Mouse (Mus musculus): Measurements from ENCODE around the gene Cacna1e. TPM values are rescaled to one million over a fixed set of nuclear protein-coding genes. Genes with fewer than 3 reads are reported as not detected.

The Cacna1e gene
- polyA plus RNA-seq, 1 experiment from 2014 or later: 1.8 TPM

DNA sequence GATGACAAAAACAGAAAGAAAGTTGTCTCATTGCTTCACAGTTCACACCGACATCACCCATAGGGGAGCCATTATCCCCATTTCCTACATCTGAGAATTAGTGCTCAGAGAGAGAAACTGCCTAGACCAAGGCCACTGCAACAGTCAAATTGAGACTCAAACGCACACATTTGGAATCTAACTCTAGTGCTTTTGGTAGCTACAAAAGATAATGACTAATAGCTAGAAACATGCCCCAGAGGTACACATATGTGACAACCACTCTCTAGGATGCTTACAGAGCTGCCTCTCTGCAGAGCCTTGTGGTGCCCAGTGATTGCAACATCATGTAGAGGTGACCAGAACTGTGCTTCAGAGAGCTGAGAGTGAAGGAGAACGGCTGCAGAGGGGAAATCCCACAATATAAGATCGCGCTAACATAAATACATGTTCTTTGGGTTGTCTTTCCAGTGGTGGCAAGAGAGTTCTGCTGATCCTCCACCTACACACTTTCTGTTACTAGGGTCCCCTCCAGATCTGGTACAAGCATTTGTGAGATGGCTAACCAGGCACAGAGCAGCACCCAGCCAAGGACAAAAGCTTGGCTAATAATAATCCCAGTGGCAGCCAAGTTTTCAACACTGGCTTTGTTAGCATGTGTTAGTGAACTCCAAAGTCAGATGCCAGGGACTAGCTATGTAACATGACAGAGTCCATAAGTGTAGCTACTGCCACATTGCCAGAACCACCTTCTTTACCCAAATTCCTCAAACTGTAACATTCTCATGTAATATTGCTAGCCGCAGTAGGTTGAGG, 237.9 kb downstream of the Cacna1e start:
- WGBS: 85% methylated on average over 6 of the region's 6 CpGs
- Histone ChIP-seq H3K4me2 (replicated peaks) (no peak overlapping the region), H3K27me3 (no peaks in the 10 kb centered on the region), H3K36me3 (no peaks in the 10 kb centered on the region), H3K4me3 (no peak overlapping the region), H3K4me1 (no peaks in the 10 kb centered on the region), H3K9ac (no peak overlapping the region), H3K27ac (no peak overlapping the region), H3K9me3 (no peaks in the 10 kb centered on the region)
- ATAC-seq (ENCODE audit: insufficient number of reproducible peaks, insufficient read depth, low FRiP score, low TSS enrichment): no peak

DNA sequence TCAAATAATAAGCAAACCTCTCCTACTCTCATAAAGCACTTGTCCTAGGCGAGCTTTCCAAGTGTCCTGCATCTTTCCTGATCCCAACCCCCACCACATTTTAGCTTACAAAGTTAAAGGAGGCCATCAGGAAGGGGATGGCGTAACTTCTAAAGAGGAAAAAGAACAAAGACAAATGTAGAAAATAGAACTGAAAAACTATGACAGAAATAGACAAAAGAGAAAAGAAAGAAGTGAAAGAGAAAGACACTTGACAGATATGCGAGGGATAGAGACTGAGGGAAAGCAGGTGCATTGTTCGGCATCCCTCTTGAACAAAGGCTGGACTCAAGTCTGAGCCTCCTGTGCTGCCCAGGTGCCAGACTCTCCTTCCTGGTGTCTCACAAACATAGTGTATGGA, 246.5 kb downstream of the Cacna1e start:
- ATAC-seq (ENCODE audit: insufficient number of reproducible peaks, insufficient read depth, low FRiP score, low TSS enrichment): no peak
- WGBS: 77% methylated on average over 4 of the region's 4 CpGs
- no peaks in the 10 kb centered on the region for H3K4me1 ChIP-seq

DNA sequence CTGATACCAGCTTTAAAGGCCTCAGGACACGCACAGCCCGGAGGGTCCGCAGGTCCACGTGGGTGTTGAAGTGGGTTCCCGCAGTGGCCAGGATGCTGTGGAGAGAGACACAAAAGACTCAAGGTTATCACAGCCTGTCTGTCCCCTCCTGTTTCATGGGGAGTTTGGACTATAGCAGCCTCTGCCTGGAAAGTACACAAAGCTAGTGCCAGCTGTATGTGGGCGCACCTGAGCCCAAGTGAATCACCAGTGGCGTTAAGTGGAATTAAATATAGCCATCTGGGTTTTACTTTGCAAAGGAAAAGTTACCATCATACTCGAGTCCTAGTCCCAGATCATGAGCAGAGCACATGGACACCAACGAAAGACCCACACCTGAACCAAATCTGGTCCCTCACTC, 248.5 kb downstream of the Cacna1e start:
- no peak for ATAC-seq (ENCODE audit: insufficient number of reproducible peaks, insufficient read depth, low FRiP score, low TSS enrichment)
- 88% methylated on average over 9 of the region's 9 CpGs for WGBS
- H3K4me3 ChIP-seq: no peak overlapping the region

More for the DNA sequence above, 246.5 kb downstream of the Cacna1e start:
- H3K9me3 ChIP-seq: no peaks in the 10 kb centered on the region
- H3K9ac ChIP-seq: no peak overlapping the region
- H3K36me3 ChIP-seq: no peaks in the 10 kb centered on the region
- no peak overlapping the region for H3K4me2 ChIP-seq (replicated peaks)
- H3K27me3 ChIP-seq: no peaks in the 10 kb centered on the region
- H3K27ac ChIP-seq: no peak overlapping the region
- H3K4me3 ChIP-seq: no peak overlapping the region

DNA sequence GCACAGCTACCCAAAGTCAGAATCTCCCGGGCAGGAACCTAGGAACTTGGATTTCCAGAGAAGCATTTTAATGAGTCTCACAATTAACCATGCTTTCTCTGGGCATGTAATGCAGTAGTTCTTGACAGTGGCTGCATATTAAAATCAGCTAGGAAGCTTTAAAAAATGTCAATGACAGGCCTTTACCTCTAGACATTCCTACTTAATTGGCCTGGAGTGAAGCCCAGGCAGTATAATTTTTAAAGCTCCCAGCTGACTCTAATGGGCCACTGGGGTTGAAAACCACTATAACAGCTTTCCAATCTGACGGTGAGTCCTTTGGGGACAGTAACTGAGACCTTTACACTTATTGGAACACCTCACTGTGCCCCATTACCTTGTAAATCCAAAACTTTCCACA, 251.4 kb downstream of the Cacna1e start:
- no peak overlapping the region for H3K27ac ChIP-seq
- no peaks in the 10 kb centered on the region for H3K4me1 ChIP-seq
- no peak overlapping the region for H3K9ac ChIP-seq
- no peaks in the 10 kb centered on the region for H3K36me3 ChIP-seq
- H3K27me3 ChIP-seq: no peaks in the 10 kb centered on the region
- no peak overlapping the region for H3K4me2 ChIP-seq (replicated peaks)
- H3K9me3 ChIP-seq: no peaks in the 10 kb centered on the region
- WGBS: 55% methylated on average over 2 of the region's 2 CpGs
- H3K4me3 ChIP-seq: no peak overlapping the region
- ATAC-seq (ENCODE audit: insufficient number of reproducible peaks, insufficient read depth, low FRiP score, low TSS enrichment): no peak

More for the DNA sequence above, 248.5 kb downstream of the Cacna1e start:
- no peaks in the 10 kb centered on the region for H3K27me3 ChIP-seq
- H3K9me3 ChIP-seq: no peaks in the 10 kb centered on the region
- H3K36me3 ChIP-seq: no peaks in the 10 kb centered on the region
- no peak overlapping the region for H3K9ac ChIP-seq
- H3K4me1 ChIP-seq: no peaks in the 10 kb centered on the region
- H3K27ac ChIP-seq: no peak overlapping the region
- no peak overlapping the region for H3K4me2 ChIP-seq (replicated peaks)

DNA sequence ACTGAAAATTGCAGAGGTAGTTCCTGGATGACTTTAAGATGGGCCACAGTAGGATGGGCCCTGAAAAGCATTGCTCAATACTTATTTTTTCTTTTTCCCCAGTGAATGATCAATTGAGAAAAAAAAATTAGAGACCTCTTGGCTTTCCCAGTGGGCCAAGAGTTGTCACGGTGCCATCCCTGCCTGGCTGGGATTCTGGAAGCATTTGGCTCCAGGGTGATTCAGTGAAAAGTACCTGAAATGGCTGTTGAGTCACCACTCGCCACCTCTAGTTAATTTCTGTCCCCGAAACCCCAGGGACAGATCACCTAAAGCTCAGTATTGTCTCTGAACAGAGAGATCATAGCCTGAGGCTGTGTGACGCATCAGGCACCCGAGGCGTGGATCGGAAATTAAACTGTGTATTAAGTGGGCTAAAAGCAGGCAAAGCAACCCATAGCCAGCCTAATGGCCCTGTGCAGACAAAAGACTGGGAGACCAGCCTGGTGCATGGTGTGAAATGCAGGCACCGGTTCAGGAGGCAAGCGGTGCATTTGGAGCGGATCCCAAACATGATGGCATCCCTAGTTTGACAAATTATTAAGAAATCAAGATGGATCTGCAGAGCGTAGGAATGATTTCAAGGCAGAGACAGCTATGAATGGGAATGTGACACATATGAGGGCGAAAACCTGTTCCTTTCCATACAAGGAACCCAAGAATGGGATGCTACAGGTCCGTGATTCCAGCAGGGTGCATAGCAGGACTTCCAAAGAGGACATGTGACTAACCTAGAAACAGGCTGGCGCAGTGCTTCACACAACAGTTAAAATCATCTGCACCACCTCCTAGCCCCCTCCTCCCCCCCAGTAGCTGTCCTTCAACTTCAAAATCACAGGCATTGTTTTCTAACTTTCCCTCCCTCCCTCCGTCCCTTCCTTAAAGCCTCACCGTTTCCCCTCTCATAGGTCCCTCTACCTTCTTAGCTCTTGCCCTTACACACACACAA, 261.3 kb downstream of the Cacna1e start:
- WGBS: 82% methylated on average over 16 of the region's 16 CpGs
- Histone ChIP-seq H3K27me3 (no peaks in the 10 kb centered on the region), H3K27ac (no peak overlapping the region), H3K36me3 (no peaks in the 10 kb centered on the region), H3K9ac (no peak overlapping the region), H3K9me3 (no peaks in the 10 kb centered on the region), H3K4me1 (no peaks in the 10 kb centered on the region), H3K4me3 (no peak overlapping the region), H3K4me2 (replicated peaks) (no peak overlapping the region)
- ATAC-seq (ENCODE audit: insufficient number of reproducible peaks, insufficient read depth, low FRiP score, low TSS enrichment): no peak

DNA sequence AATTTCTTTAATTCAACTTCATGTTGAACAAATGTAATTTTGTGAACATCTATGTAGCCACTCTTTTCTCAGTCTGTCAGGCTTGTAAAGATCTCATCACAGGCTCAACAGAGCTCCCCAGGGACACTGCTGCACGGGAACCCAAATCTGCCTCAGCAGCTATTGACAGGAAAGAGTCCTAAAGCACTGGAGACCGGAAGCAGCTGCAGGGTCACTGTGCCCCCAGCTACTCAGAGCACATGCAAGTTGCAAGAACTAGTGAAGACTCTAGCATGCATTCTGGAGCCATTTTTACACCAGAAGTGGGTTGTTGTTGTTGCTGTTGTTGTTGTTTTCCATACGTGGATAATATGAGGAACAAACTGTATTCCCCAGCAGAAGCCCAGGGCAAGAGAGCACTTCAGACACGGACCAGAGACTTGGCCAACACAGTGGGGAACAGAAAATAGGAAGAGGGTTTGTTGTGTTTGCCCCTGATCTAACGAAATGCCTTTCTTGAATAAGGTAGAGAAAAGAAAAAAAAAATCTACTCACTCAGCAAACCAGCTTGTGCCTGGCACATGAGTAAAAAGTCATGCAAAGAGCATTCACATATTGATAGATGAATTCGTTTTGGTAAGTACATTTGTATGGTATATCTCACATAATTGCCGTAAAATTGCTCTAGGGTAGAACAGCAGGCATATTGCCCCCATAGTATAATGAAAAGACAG, 266.4 kb downstream of the Cacna1e start:
- no peak overlapping the region for H3K9ac ChIP-seq
- H3K4me1 ChIP-seq: no peaks in the 10 kb centered on the region
- H3K4me3 ChIP-seq: no peak overlapping the region
- H3K27ac ChIP-seq: no peak overlapping the region
- no peaks in the 10 kb centered on the region for H3K27me3 ChIP-seq
- no peak overlapping the region for H3K4me2 ChIP-seq (replicated peaks)
- no peaks in the 10 kb centered on the region for H3K9me3 ChIP-seq
- H3K36me3 ChIP-seq: no peaks in the 10 kb centered on the region
- no peak for ATAC-seq (ENCODE audit: insufficient number of reproducible peaks, insufficient read depth, low FRiP score, low TSS enrichment)
- 49% methylated on average over 7 of the region's 7 CpGs for WGBS

DNA sequence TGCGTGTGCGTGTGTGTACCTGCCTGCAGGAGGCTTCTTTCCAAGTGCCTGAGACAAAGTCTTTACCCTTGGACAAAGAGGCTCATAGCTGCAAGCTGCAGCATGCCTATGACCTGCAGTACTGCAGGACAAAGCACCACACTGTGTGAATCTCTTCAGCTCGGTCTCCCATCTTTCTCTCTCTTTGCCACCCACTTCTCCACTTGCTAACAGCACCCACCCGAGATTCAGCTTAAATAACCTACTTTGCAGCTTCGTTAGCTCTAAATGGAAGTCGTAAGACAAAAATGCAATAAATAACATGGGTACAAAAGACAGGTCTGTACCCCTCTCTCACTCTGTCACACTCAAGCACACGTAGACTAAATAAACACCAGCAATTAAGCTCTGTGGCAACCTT, 268.5 kb downstream of the Cacna1e start:
- H3K9me3 ChIP-seq: no peaks in the 10 kb centered on the region
- H3K9ac ChIP-seq: no peak overlapping the region
- H3K27me3 ChIP-seq: no peaks in the 10 kb centered on the region

DNA sequence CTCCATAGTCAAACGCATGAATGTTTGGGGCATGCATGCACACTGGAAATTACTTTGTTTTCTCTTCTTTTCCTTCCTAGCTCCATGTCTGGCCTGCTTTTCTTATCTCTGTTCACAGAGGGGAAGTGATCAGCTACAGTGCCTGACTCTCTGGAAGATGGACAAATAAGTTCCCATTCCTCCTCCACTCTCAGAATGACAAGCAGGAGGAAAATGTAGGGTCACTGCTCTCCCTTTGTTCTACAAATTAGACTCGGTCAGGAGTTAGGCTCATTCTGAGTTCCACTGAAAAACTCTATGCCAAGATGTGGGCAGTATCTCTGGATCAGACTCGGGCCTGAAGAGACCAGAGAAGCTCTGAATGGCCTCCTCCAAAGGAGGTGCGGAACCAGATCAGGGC, 275.8 kb downstream of the Cacna1e start:
- Histone ChIP-seq H3K4me2 (replicated peaks) (no peak overlapping the region), H3K9me3 (no peaks in the 10 kb centered on the region), H3K27ac (no peak overlapping the region), H3K27me3 (no peaks in the 10 kb centered on the region), H3K36me3 (no peaks in the 10 kb centered on the region), H3K4me1 (no peaks in the 10 kb centered on the region), H3K4me3 (no peak overlapping the region), H3K9ac (no peak overlapping the region)
- WGBS: 61% methylated on average over 4 of the region's 4 CpGs
- ATAC-seq (ENCODE audit: insufficient number of reproducible peaks, insufficient read depth, low FRiP score, low TSS enrichment): no peak

More for the DNA sequence above, 268.5 kb downstream of the Cacna1e start:
- no peak overlapping the region for H3K4me2 ChIP-seq (replicated peaks)
- no peak overlapping the region for H3K4me3 ChIP-seq
- no peaks in the 10 kb centered on the region for H3K4me1 ChIP-seq
- no peak overlapping the region for H3K27ac ChIP-seq
- ATAC-seq (ENCODE audit: insufficient number of reproducible peaks, insufficient read depth, low FRiP score, low TSS enrichment): no peak
- no peaks in the 10 kb centered on the region for H3K36me3 ChIP-seq
- WGBS: 82% methylated on average over 7 of the region's 7 CpGs

DNA sequence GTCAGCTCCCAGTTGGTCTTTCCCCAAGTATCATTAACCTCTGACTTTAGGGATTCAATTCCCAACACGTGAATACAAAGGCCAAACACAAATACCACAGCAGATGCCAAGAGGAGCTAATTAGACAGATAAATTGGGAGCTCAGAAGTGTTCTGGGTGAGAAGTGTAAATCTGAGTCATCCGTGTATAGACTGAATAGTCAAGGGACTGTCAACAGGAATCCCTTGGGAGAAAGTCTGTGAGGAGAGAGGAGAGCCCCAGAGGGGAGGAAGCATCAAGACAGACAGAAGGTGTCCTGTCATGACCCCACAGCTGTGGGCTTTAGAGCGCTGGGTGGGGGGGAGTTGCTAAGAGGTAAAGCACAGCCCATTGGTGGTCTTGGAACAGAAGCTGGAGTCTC, 276.9 kb downstream of the Cacna1e start:
- Histone ChIP-seq H3K4me3 (no peak overlapping the region), H3K9ac (no peak overlapping the region), H3K36me3 (no peaks in the 10 kb centered on the region), H3K27ac (no peak overlapping the region), H3K27me3 (no peaks in the 10 kb centered on the region), H3K4me2 (replicated peaks) (no peak overlapping the region), H3K4me1 (no peaks in the 10 kb centered on the region), H3K9me3 (no peaks in the 10 kb centered on the region)
- WGBS: 58% methylated on average over 3 of the region's 3 CpGs
- no peak for ATAC-seq (ENCODE audit: insufficient number of reproducible peaks, insufficient read depth, low FRiP score, low TSS enrichment)

DNA sequence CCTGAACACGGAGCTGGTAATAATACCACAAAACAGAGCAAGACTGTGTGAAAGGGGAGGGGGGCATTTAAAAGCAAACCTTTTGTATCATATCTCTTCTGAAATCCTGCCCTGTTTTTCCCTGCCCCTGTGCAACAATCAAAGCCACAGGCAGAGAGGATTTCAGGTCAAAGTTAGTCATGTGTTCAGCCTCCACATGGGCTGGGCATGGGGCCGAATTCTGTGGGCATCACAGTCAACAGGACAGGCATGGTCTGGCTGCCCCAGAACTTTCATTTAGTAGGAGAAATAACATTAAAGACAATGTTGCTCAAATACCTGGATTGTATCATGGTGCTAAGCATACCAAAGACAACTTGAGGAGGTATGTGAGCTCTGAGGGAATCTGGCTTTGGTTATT, 278.7 kb downstream of the Cacna1e start:
- Histone ChIP-seq H3K4me3 (no peak overlapping the region), H3K9me3 (no peaks in the 10 kb centered on the region)

DNA sequence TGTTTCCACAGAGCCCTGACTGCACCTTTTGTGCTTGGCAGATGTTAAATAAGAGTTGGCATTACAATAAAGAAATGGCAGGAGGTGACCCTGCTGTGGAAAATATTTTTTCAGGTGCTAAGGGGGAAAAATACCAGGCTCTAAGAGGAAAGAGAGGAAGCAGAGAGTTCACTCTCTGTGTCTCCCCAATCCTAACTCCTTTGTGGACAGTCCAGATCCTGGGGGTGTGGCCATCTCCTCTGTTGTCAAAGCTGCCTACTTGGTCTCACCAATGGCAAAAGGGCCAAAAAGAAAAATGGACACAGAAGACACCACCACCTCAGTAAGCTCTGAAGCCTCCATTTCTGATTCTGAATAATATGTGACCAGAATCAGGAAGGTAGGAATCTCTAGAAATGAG, 280.5 kb downstream of the Cacna1e start:
- Histone ChIP-seq H3K4me1 (no peaks in the 10 kb centered on the region), H3K36me3 (no peaks in the 10 kb centered on the region), H3K9ac (no peak overlapping the region), H3K4me2 (replicated peaks) (no peak overlapping the region), H3K27me3 (no peaks in the 10 kb centered on the region), H3K27ac (no peak overlapping the region), H3K9me3 (no peaks in the 10 kb centered on the region), H3K4me3 (no peak overlapping the region)
- no peak for ATAC-seq (ENCODE audit: insufficient number of reproducible peaks, insufficient read depth, low FRiP score, low TSS enrichment)

More for the DNA sequence above, 278.7 kb downstream of the Cacna1e start:
- WGBS: 88% methylated on average over 2 of the region's 2 CpGs
- H3K27ac ChIP-seq: no peak overlapping the region
- no peaks in the 10 kb centered on the region for H3K36me3 ChIP-seq
- ATAC-seq (ENCODE audit: insufficient number of reproducible peaks, insufficient read depth, low FRiP score, low TSS enrichment): no peak
- H3K4me1 ChIP-seq: no peaks in the 10 kb centered on the region
- H3K9ac ChIP-seq: no peak overlapping the region
- H3K4me2 ChIP-seq (replicated peaks): no peak overlapping the region
- no peaks in the 10 kb centered on the region for H3K27me3 ChIP-seq

Measured in embryonic facial prominence, embryonic 12.5 days (tissue).